Mouse (Mus musculus): ENCODE results near the gene Cep57l1. TPM values are rescaled to one million over a fixed set of nuclear protein-coding genes. Genes with fewer than 3 reads are reported as not detected.
"Not testable (repeated sequence)": the region's sequence is repeated elsewhere in the genome, so short reads cannot be mapped to it uniquely, and the experiment has no call there.

The Cep57l1 gene
- total RNA-seq (2022), result 1 to 10 TPM; 2.1 to 3.5 (median 3.3) TPM

- DNase-seq (ENCODE audit: low spot score in 2 of 2), result peak; percentile 80 to 86
Measured at GRCm38 (mm10) chr10:41809771-41810563, at the start of gene Cep57l1, which contains the start of gene Sesn1. Gene Cep57l1, minus strand, starts transcription at chr10:41809871. Gene Sesn1, plus strand, starts transcription at chr10:41809935.

GRCm38 (mm10) chr10:41848721-41849120, 39.0 kb upstream of the Cep57l1 start:
- no peak for DNase-seq (ENCODE audit: low spot score in 2 of 2)

- no peak for DNase-seq (ENCODE audit: low spot score in 2 of 2)
Measured at GRCm38 (mm10) chr10:41847737-41848136, 38.1 kb upstream of the Cep57l1 start.

GRCm38 (mm10) chr10:41838911-41839310, 29.2 kb upstream of the Cep57l1 start:
- DNase-seq (ENCODE audit: low spot score in 2 of 2), result no peak

- DNase-seq (ENCODE audit: low spot score in 2 of 2), result no peak
Measured at GRCm38 (mm10) chr10:41834131-41834530, 24.5 kb upstream of the Cep57l1 start.

GRCm38 (mm10) chr10:41832191-41832590, 22.5 kb upstream of the Cep57l1 start:
- DNase-seq (ENCODE audit: low spot score in 2 of 2), result peak; percentile 44 to 51

- peak; percentile 16 to 37 for DNase-seq (ENCODE audit: low spot score in 2 of 2)
Measured at GRCm38 (mm10) chr10:41830851-41831522, 21.3 kb upstream of the Cep57l1 start.

- no peak for DNase-seq (ENCODE audit: low spot score in 2 of 2)
Measured at GRCm38 (mm10) chr10:41830445-41830844, 20.8 kb upstream of the Cep57l1 start.

GRCm38 (mm10) chr10:41829980-41830379, 20.3 kb upstream of the Cep57l1 start:
- no peak for DNase-seq (ENCODE audit: low spot score in 2 of 2)

GRCm38 (mm10) chr10:41829191-41829590, 19.5 kb upstream of the Cep57l1 start:
- no peak for DNase-seq (ENCODE audit: low spot score in 2 of 2)

GRCm38 (mm10) chr10:41827784-41828183, 18.1 kb upstream of the Cep57l1 start:
- DNase-seq (ENCODE audit: low spot score in 2 of 2), result no peak

- DNase-seq (ENCODE audit: low spot score in 2 of 2), result no peak
Measured at GRCm38 (mm10) chr10:41826526-41827116, 16.9 kb upstream of the Cep57l1 start.

GRCm38 (mm10) chr10:41825996-41826395, 16.3 kb upstream of the Cep57l1 start:
- DNase-seq (ENCODE audit: low spot score in 2 of 2), result no peak

- peak in 1 of 2 experiments; percentile 12 for DNase-seq (ENCODE audit: low spot score in 2 of 2)
Measured at GRCm38 (mm10) chr10:41825041-41825440, 15.4 kb upstream of the Cep57l1 start.

- no peak for DNase-seq (ENCODE audit: low spot score in 2 of 2)
Measured at GRCm38 (mm10) chr10:41823916-41824315, 14.2 kb upstream of the Cep57l1 start.

GRCm38 (mm10) chr10:41823282-41823675, 13.6 kb upstream of the Cep57l1 start:
- DNase-seq (ENCODE audit: low spot score in 2 of 2), result not testable (repeated sequence)

GRCm38 (mm10) chr10:41822573-41823281, 13.1 kb upstream of the Cep57l1 start:
- DNase-seq (ENCODE audit: low spot score in 2 of 2), result no peak

GRCm38 (mm10) chr10:41821171-41821570, 11.5 kb upstream of the Cep57l1 start:
- DNase-seq (ENCODE audit: low spot score in 2 of 2), result no peak

- DNase-seq (ENCODE audit: low spot score in 2 of 2), result no peak
Measured at GRCm38 (mm10) chr10:41820401-41820800, 10.7 kb upstream of the Cep57l1 start.

- no peak for DNase-seq (ENCODE audit: low spot score in 2 of 2)
Measured at GRCm38 (mm10) chr10:41819307-41819706, 9.6 kb upstream of the Cep57l1 start.

- not testable (repeated sequence) for DNase-seq (ENCODE audit: low spot score in 2 of 2)
Measured at GRCm38 (mm10) chr10:41818733-41819070, 9.0 kb upstream of the Cep57l1 start.
